Mouse (Mus musculus) ES-E14 (cell line): ENCODE results near the gene Pcsk4. TPM values are rescaled to one million over a fixed set of nuclear protein-coding genes. Genes with fewer than 3 reads are reported as not detected.

Experiments
- DNase-seq: peaks from one replicate; pipeline ENCODE4 v3.0.0-alpha.2; 2013; ENCODE audit warnings: low read depth, low spot score
- H3K27ac ChIP-seq: 2 replicates; pipeline ENCODE4 v1.5.1; 2012; ENCODE audit warnings: low read depth, mild to moderate bottlenecking, low read length, moderate library complexity, mixed read lengths; ENCODE audit not compliant: poor library complexity, insufficient read depth, severe bottlenecking
- H3K36me3 ChIP-seq: 2 replicates; pipeline ENCODE4 v1.6.1; 2012; ENCODE audit warnings: mild to moderate bottlenecking, low read length, moderate library complexity, mixed read lengths; ENCODE audit not compliant: control insufficient read depth, poor library complexity, insufficient read depth, severe bottlenecking
- H3K4me1 ChIP-seq, 2 experiments: fragments of 150-350 bp in 1 of 2; sonication (generic) in 1 of 2; 2 replicates each; pipeline ENCODE4 v1.6.1; 2012; ENCODE audit warnings: low read length in 2 of 2, mild to moderate bottlenecking in 1 of 2, mixed read lengths in 1 of 2; ENCODE audit not compliant: control insufficient read depth in 2 of 2, insufficient read depth in 2 of 2, poor library complexity in 1 of 2
- H3K4me3 ChIP-seq, 2 experiments: fragments of 150-350 bp in 1 of 2; sonication (generic) in 1 of 2; 2 replicates each; pipeline ENCODE4 v1.5.1; 2012; ENCODE audit warnings: low read length in 2 of 2, low read depth in 1 of 2, mild to moderate bottlenecking in 1 of 2, mixed read lengths in 1 of 2; ENCODE audit not compliant: insufficient read depth in 1 of 2, poor library complexity in 1 of 2, severe bottlenecking in 1 of 2
- H3K9ac ChIP-seq: 2 replicates; pipeline ENCODE4 v1.6.1; 2012; ENCODE audit warnings: low read depth, mild to moderate bottlenecking, low read length, mixed read lengths; ENCODE audit not compliant: poor library complexity, insufficient read depth, severe bottlenecking
- H3K9me3 ChIP-seq: fragments of 150-350 bp; sonication (generic); 2 replicates; pipeline ENCODE4 v1.6.1; 2012; ENCODE audit warnings: low read depth, mild to moderate bottlenecking, low read length; ENCODE audit not compliant: control insufficient read depth, insufficient read depth
- CHD2 ChIP-seq: IDR thresholded peaks from 2 replicates; pipeline ENCODE4 v1.6.1; 2014; ENCODE audit warnings: mild to moderate bottlenecking, low read depth, low read length, inconsistent platforms
- HCFC1 ChIP-seq: IDR thresholded peaks from 2 replicates; pipeline ENCODE4 v1.6.1; 2012; ENCODE audit warnings: low read length, inconsistent platforms, borderline replicate concordance; ENCODE audit not compliant: insufficient read depth
- MAFK ChIP-seq: IDR thresholded peaks from 2 replicates; pipeline ENCODE4 v1.6.1; 2014; ENCODE audit warnings: mild to moderate bottlenecking, low read depth, low read length, inconsistent platforms; ENCODE audit not compliant: insufficient read depth
- ZC3H11A ChIP-seq: IDR thresholded peaks from 2 replicates; pipeline ENCODE4 v1.6.1; 2012; ENCODE audit warnings: low read depth, mild to moderate bottlenecking, inconsistent platforms, low read length, borderline replicate concordance
- ZNF384 ChIP-seq: IDR thresholded peaks from 2 replicates; pipeline ENCODE4 v1.6.1; 2012; ENCODE audit warnings: low read depth, low read length, inconsistent platforms
- in situ Hi-C, 2 experiments: fragments of 600-800 bp; cut with MboI; formaldehyde crosslinking; loops; one replicate each; pipeline ENCODE4 v1.15.1; 2025; ENCODE audit warnings: low sequenced_read_pairs in 2 of 2, inconsistent platforms in 1 of 2; ENCODE audit not compliant: unreplicated experiment in 2 of 2
- total RNA-seq: library from RNA; depleted of rRNA; stranded (reverse); fragments of 300-350 nt; gene quantifications from 2 replicates; pipeline ENCODE4 v1.2.3, GENCODE M21; 2012

Pcsk4 gene
- total RNA-seq, 1 experiment, result 1.4 TPM

DNA sequence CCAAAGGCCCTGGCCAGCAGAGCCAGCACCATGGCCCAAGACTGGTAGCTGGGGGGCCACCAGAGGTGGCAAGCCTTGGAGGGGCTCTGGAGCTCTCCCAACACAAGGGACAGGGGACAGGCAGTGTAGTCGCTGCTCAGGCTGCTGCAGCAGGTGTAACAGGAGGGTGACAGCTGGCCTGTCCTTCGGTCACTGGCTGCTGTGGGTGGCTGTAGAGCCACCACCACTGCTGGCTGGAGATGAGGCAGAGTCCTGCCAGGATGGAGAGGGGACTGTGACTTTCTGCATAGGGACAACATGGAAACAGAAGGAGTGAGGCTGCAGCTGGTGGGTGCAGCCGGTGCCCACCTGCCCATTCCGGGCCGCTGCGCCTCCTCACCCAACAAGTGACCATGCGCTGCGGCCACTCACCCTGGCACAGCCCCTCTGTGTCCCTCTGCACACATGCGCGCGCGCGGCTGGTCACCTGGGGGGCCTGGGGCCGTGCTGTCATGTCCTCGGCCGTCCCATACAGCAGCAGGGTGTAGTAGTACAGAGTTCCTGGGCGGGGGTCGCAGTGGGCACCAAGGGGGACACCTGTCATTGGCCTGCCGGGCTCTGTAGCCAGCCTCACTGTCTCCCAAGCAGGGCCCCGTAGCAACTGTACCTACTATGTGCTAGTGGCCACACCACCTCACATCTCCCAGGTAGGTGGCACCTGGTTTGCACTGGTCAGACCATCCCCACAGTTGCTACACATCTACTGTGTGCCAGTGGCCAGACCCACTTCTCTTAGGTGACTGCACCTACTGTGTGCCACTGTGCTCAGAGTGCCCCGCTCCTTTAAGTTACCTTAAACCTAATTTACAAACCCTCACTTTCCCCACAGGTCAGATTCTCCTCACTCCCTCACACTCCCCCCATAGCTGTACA, 7.4 kb downstream of the Pcsk4 start:
- Histone ChIP-seq H3K4me1 (peaks cover 0 to 22% of the 10 kb centered on the region in 2 experiments; a peak in 1 of 4 replicates), H3K9ac (no peak overlapping the region), H3K27ac (no peak overlapping the region), H3K36me3 (peaks cover 7% of the 10 kb centered on the region; the same call in 1 of the 2 replicates), H3K4me3 (no peak overlapping the region), H3K9me3 (no peaks in the 10 kb centered on the region)
- in situ Hi-C loops, result no loop called here
- TF ChIP-seq ZNF384 (no peak), MAFK (no peak), HCFC1 (no peak), CHD2 (no peak), ZC3H11A (no peak)
- no peak for DNase-seq

DNA sequence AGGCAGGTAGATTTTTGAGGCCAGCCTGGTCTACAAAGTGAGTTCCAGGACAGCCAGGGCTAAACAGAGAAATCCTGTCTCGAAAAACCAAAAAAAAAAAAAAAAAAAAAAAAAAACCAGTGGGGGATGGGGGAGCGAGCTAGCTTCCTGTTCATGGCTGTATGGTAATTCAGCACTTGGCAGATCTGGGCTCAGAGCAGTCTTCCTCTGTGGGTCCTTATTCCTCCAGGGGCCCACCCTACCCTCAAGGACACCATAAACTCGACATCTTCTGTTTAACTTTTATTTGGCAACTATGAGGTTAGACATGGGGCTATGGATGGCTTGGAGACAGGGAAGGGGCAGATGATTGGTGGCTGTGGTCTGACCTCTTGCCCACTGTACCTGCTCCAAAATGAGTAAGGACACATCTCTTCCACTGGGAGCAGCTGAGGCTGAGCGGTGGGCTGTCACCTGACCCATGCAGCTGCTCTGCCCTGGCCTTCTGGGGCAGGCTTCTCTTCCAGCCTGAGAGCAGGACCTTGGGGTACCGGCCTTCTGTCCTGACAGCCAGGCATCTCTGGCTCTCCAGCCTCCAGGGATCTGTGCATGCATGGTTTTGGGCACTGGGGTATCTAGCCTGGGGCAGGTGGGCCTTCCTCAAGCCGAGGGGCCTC, 8.2 kb downstream of the Pcsk4 start:
- Histone ChIP-seq H3K4me1 (peaks cover 0 to 22% of the 10 kb centered on the region in 2 experiments; a peak in 1 of 4 replicates), H3K27ac (no peak overlapping the region; the same call in 1 of the 2 replicates), H3K9me3 (no peaks in the 10 kb centered on the region), H3K36me3 (peaks cover 7% of the 10 kb centered on the region; the same call in 1 of the 2 replicates), H3K9ac (peak overlapping the region; percentile 62; the same call in 1 of the 2 replicates), H3K4me3 (peak overlapping the region in 1 of 2 experiments; percentile 73; a peak in 2 of 4 replicates)
- in situ Hi-C loops, result no loop called here
- no peak for DNase-seq
- TF ChIP-seq MAFK (no peak), CHD2 (0 out of 2 replicates have a peak, but pooled peaks have one; percentile 18), ZNF384 (peak; percentile 89), HCFC1 (no peak), ZC3H11A (no peak)

DNA sequence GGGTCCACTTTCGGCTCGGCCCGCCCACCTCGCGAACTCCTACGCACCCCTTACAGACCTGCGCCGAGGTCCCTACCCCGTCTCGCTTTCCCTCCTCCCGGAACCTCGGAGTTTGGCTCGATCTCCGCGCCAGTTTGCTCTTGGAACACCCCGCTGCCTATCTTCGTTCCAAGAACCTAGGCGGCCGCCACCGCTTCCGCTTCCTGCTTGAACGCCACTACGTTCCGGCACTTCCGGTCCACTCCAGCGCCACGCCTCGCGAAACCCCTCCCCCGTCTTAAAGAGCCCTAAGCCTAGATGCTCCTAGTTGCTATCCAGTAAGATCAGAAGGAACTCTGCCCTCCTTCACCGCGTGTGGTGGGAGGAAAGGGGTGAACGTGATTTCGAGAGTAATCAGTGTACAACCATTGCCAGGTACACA, 8.9 kb downstream of the Pcsk4 start, which contains the start of gene 2310011J03Rik:
2310011J03Rik (minus strand) TSS at position 198 of the 421 bp plus-strand sequence.
- Histone ChIP-seq H3K9me3 (no peaks in the 10 kb centered on the region), H3K27ac (peak within 1 kb of the TSS; percentile 28; the same call in 1 of the 2 replicates), H3K9ac (peak within 1 kb of the TSS; percentile 77), H3K36me3 (peaks cover 7% of the 10 kb centered on the region; the same call in 1 of the 2 replicates), H3K4me1 (peaks cover 0 to 23% of the 10 kb centered on the region in 2 experiments; a peak in 1 of 4 replicates), H3K4me3 (peak within 1 kb of the TSS; percentile 73 to 94)
- DNase-seq, result peak; percentile 86
- in situ Hi-C loops, result no loop called here
- TF ChIP-seq ZNF384, result no peak
- no peak for TF ChIP-seq ZC3H11A
- no peak for TF ChIP-seq MAFK
- no peak for TF ChIP-seq HCFC1
- TF ChIP-seq CHD2, result no peak

DNA sequence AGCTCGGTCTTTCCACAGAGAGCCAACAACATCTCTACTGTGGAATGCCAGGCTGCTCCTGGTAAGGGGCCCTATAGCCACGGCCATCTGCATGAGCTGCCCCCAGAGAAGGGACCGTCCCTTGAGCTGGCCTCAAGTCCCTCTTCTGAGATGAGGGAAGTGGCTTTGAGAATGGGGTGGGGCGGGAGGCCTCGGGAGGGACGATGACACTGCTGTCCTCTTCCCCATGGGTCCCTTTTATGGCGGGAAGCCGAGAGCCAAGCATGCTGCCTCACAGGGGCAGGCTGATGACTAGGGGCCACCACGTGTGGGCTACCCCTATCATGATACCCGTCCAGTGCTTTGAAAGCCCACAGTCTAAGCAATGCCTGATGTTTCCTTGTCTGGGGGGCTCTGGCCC, 12.3 kb downstream of the Pcsk4 start:
- H3K27ac ChIP-seq, result no peak overlapping the region
- TF ChIP-seq ZC3H11A, result no peak
- TF ChIP-seq HCFC1, result no peak
- TF ChIP-seq MAFK, result no peak
- TF ChIP-seq ZNF384, result no peak
- no peak for TF ChIP-seq CHD2
- H3K36me3 ChIP-seq, result peaks cover 7% of the 10 kb centered on the region; the same call in 1 of the 2 replicates
- H3K4me1 ChIP-seq, result peaks cover 0 to 23% of the 10 kb centered on the region in 2 experiments; a peak in 1 of 4 replicates
- DNase-seq, result no peak
- no peak overlapping the region for H3K4me3 ChIP-seq
- H3K9ac ChIP-seq, result no peak overlapping the region
- no peaks in the 10 kb centered on the region for H3K9me3 ChIP-seq
- in situ Hi-C loops, result no loop called here
